Mouse (Mus musculus) hematopoietic stem cell, adult 5-6 weeks (primary cell): ENCODE data around the gene Tril. TPM values are rescaled to one million over a fixed set of nuclear protein-coding genes. Genes with fewer than 3 reads are reported as not detected.
A peak's percentile ranks its signal among the peaks of the same experiment; 100 is the strongest.

Source experiments
- ATAC-seq, 2 experiments: fragments of 125-278 bp in 1 of 2; replicated peaks in 1 of 2; 2 replicates each; pipeline ENCODE4 v1.8.0; 2016 to 2017; ENCODE audit warnings: inconsistent platforms in 2 of 2, mild to moderate bottlenecking in 2 of 2, moderate number of reproducible peaks in 2 of 2, low read depth in 1 of 2, moderate TSS enrichment in 1 of 2; ENCODE audit not compliant: low FRiP score in 2 of 2, poor library complexity in 2 of 2, severe bottlenecking in 2 of 2, insufficient read depth in 1 of 2, low TSS enrichment in 1 of 2
- total RNA-seq: library from RNA; stranded (forward); fragments of 172-1452, 232-1000 nt; gene quantifications from 2 replicates; pipeline ENCODE4 v1.2.3, GENCODE M21; 2017

Tril gene
- total RNA-seq, 1 experiment from 2014 or later = 0.10 TPM

DNA sequence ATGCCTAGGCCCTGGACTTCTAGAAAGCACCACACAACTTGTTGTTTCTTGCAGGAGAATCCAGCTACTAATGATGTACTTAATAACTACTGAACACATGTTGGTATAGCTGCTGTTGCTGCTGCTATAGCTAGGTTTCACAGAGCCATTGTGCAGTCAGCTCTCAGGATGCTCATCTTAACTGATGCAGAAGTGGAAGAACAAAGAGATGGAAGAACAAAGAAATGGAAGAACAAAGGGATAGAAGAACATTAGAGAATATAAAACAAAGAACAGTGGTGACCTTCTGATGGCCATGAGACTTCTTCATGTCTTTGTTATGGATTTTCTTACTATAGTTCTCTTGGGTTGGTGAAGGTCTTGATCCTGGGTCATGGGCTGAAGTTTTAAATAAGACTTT is 6.4 kb downstream of the Tril start:
- no peak for ATAC-seq

DNA sequence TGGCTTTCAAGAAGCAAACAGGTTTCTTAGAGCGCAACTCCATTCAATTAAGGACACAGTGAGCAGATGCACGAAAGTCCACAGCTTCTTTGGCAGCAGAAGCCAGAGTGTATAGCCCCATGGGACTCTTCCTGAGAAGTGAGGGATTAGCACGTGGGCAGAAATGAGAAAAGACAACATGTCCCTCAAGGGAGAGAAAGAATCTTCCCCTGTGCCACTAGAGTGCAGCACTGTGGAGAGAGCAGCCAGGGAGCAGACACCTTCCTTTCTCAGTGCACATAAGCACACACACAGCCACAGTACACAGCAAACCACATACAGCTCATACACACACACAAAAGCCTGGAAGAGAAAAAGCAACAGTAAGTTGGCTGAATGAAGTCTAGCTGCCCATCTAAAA is 8.4 kb downstream of the Tril start:
- ATAC-seq = no peak

DNA sequence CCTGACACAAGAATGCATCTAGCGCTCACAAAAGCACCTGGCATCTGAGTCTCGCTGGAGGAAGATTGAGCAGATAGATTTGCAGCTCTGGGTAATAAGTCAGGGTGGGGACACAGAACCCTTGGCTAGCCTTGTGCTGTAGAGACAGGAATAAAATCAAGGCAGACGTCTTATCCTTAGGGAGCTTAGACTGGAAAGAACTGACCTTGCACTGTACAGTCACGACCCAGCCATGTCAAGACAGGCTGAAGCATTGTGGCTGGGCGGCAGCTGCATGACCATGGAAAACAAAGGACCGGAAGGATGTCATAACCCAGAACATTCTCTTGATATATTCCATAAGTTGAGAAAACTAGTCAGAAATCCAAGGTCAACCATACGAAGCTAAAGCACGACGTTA is 11.8 kb downstream of the Tril start:
- ATAC-seq = no peak

DNA sequence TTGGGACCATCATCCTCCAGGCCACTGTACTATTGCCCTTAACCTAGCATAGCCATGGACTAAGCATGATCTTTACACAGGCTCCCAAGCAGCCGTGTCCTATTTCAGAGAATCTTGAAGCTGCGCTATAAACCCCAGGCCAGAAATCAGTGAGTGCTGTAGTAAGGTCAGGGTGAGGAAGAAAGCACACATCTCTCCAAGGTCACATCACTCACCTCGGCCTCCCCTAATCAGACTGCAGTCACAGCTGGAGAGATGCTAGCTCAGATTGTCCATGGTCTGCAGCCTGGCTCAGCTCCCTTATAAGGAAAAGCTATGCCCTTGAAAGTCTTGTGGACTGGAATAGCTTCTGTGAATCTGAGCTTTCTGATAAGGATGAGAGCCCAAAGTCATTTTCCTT is 13.4 kb downstream of the Tril start:
- no peak for ATAC-seq

DNA sequence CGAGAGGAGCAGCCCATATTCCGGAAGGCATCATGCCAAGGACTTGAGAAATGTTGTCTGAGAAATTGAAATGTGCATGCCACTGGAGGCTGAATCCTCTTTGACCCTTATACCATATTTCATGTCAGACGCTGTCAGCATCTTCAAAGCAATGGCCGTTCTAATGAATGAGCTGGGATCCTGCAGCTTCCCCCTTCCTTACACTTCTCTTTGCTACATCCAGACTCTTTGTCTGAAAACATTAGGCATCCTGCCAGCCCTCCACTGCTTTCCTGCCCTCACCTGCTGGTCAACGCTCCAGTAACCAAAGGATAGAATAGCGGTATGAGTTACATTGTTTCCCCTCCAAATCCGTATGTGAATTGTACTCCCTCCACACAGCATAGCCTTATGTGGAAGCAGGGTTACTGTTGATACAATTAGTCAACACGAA is 14.0 kb downstream of the Tril start:
- ATAC-seq = no peak

DNA sequence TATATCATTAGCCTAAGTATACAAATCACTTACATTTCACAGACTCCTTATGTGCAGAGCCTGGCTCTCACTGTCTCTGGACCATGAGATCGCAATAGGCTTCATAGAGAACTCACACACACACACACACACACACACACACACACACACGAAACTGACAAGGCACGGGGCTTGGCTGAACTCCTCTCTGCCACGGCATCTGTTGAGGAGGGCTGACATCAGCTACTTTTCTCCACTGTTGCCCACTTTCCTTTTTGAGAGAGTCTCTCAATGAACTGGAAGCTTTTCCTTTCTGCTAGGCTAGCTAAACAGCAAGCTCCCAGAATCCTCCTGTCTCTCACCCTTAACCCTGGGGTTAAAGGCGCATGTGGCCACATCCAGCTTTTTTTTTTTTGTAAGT is 14.6 kb downstream of the Tril start:
- no peak for ATAC-seq

DNA sequence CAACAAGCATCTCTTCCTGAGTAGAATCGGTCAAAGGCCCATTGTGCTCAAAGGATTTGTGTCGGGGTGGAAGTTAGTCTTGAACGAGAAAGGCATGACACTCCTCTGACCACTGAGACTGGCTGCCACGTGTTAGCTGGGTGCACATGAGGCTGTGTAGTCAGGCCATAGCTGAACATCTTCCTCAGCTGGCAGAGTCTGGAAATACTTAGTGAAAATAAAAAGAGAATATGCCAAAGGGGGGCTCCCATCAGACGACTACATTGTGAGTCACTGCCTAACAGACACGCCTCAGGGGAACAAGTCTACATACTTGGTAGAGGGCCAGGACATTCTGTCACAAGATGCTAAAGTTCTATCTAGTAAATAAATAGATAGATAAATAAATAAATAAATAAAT is 16.5 kb downstream of the Tril start:
- no peak for ATAC-seq

DNA sequence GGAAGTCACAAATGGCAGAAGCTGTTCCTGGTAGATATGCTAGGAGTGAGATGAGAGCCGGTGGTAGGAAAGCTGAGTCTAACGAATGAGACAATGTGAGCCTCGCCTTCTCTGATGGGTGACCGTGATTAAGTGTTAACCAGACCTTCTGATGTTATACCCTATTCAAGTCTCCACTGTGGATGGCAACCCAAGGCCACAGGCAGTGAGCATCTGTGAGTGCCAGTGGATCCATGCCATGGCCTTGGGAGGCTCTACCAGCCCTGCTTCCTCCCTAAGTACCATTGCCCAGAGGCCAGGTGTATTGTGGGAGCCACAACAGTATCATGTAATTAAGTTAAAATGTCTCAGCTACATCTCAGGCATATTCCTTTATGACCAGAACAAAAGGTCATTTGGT is 17.1 kb downstream of the Tril start:
- no peak for ATAC-seq

DNA sequence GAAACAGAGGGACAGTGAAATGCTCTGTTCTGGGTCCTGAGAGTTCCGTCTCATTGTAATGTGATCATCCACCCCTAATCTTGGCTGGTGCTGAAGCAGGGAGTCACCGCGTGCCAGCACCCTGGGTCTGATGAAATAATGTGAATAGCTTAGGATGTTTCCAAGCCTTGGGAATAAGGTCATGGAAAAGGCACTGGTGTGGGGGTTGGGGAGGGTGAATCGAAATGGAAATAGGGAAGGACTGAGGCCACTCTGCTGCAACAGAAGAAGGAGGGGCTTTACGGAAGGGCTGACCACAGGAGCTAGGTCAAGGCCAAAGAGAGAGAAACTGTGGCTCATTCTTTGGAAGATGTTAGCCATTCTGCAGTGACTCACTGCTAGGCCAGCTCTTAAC is 18.7 kb downstream of the Tril start:
- ATAC-seq = no peak

DNA sequence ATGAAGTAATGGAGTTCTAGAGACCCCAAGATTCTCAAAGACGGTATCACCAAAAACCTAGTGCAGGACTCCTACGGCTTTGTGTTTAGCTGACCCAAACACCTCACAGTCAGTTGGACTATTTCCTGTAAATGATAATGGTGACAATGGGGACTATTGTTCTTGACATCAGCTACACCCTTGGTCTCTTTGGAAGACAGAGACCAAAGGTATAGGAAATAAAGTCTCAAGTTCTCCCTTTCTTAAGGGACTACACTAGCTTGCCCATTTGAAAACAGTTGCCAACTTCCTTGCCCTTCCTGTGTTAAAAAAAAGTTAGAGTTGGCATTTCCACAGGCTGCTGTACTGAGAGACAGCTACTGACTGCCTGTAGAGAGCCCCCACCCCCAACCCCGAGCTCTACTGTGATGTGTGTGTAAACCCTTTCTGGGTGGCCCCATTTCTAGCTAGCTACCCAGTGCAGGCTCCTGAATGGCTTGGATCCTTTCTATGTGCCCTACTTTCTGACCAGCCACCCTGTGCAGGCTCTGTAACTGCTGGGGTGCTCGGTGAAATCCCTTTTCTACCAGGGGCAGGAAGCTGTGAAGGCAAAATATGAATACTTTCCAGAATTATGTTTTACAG is 19.2 kb downstream of the Tril start:
- ATAC-seq = no peak

DNA sequence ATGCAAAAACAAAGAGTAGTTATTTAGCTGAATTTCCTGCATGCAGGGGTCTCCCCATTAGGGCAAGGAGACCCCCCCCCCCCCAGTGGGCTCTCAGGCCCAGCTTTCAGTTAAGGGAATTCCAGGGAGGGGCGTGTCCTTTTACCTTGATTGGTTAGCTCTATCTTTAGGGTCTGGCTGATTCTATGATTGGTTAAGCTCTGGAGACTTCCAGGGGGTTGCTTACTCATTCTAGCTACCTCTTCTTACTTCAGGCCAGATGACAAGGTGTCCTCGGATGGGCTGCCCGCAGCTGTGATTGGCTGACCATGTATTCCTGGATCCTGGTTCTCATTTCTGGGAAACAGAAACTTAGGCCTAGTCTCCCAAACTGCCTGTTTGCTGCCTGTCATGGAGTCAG is 21.8 kb downstream of the Tril start:
- no peak for ATAC-seq

DNA sequence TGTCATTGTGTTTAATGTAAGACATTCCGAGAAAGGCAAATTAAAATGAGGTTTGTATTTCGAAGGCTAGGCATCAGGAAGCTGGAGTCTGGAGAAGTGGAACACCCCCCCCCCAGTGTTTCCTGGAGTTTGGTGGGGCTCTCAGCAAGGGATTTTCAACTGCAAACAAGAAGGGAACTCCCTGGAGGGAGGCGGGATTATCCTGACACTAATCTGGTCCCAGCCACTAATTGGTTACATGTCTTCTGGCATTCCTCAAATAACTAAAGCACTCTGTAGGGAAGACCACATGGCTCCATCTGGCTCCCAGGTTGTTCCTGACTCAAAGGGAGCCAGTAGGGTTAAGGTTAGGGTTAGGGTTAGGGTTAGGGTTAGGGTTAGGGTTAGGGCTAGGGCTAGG is 23.8 kb downstream of the Tril start:
- ATAC-seq = no peak

DNA sequence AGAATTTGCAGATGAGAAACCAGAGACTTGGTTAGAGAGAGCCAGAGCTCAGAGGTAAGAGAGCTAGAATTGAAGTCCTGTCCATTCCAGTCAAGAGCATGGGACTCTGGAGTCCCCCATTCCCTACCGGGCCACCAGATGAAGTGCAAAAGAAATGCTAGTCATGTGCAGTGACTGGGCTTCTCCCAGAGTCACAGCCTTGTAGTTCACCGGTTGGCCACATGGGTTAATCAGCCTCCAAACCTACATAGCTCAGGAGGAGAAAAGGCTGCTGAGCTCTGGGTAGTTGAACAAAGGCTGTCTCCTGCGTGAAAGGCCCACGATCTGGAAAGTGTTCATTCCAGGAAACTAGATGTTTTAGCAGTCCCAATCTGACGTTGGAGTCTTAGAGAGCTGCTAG is 24.8 kb downstream of the Tril start:
- ATAC-seq = peak; percentile 82 to 83

DNA sequence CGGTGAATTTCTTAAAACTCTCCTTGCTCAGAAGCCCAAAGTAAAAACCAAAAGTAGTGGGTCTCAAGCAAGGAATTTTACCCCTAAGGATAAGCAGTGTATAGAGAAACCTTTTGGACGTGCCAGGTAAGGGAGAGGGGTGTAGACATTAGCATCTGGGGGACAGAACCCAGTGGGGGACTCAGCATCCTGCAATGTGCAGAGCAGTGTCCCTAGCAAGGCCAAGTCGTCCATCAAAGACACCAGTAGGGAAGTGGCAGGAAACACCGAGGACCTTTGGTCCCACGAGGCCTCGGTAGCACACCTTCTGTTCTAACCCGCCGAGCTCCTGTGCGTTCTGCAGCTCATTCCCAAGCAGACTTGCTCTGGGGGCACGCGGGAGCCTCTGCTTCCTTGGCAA is 25.6 kb downstream of the Tril start:
- no peak for ATAC-seq

DNA sequence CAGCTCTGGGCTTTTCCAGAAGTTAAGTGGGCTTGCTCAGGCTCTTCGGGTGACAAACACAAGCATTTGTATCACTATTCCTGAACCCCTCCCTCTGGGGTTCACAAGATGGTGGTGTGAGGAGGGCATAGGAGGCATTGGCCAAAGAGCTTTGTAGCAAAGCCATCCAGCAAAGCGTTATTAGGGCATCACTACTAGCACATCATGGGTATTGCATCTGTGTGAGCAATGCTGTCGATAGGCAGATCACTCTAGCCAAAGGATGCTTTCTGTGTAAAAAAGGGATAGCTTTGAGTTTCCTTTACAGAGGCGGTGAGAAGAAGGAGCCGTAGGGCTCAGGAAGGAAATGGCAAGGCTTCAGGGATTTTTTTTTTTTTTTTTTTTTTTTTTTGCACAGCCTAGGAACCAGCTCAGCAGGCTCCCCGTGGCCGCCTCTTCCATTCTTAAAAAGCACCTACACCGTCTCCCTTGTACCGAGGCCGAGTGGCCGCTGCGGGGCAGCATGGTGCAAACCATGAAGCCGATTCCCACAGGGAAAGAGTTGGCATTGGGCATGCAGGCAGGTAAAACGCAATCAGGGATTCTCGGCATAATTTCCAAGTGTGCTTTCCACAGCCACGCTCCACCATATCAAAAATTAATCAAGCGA is 26.2 kb downstream of the Tril start:
- peak in 1 of 2 experiments; percentile 85; a peak in 2 of 4 replicates for ATAC-seq

DNA sequence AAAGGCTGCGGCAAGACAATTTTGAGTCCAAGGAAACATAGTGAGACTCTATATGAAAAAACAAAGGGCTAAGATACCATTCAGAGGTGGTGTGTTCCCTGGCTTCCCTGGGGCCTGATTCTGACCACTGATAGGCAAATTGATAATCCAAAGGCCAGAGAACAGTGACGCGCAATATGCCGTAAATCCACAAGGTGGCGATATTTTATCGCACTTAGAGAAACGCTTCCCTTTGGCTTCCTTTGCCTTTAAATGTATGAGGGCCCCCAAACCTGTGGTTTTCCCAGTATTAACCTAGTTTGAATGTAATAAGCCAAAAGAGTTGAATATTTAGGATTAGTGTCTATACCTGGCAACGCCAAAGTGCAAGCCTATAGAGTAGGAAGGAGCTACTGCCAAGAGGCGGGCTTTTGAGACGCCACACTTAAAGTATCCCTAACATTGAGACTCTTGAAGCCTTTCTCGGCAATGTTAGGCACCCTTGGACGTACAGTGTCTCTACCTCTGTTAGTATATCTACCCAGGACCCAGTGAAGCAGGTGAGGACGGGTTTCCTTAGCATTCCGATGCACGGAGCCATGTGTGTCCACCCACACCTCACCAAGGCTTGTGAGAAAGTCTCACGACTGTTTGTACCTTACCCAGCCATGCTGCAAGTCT is 37.6 kb downstream of the Tril start:
- no peak for ATAC-seq

DNA sequence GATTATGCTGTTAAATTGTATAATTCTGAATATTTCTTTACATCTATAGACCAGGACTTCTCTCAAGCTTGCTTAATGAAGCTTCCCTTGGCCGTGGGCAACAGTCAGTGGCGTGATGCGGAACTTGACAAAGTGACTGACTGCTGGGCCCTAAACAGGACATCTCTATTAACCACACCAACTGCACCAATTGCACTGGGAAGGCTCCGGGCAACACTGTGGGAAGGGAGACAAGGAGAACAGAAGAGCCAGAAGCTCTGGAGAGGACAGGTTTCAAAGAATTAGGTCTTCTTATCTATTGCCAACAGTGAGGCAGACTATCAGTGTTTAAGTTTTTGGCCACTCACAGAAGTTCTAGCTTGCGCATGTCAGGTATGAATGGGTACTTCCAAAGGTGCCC is 38.4 kb downstream of the Tril start:
- ATAC-seq = no peak

DNA sequence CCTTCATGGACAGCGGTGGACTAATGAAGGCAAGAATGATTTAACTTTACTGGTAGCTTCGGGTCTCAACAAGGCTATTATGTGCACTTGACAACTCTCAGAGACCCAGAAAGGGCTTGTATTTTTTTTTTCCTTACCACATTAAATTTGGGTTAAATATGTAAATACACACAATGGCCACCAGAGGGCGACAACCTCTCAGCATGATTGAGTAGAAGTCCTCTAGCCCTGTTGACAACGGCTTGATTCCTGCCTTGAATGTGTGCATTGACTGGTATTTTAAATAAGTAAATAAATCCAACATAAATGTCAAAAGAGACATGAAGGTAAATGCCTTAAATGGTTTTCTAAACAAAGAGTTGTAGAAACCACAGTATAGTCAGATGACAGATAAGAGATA is 39.5 kb downstream of the Tril start:
- no peak for ATAC-seq

DNA sequence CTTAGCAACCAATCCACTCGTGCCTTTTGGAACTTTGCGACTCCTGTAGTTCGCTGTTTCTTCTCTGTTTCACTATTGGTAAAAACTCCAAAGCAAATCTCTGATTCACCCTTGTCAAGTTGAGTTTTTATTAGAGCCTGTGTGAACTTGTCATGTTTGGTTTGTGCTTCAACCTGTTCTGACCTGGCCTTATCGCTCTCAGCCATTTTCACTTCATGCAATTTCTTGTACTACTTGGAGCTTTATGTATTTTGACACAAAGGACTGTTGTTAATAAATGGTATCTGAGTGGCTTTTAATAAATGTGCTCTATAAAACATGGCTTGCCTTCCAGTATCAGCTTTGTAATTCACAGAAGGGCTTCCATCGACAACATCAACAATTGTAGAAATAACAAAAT is 40.6 kb downstream of the Tril start:
- ATAC-seq = no peak
